8 mouse cellular contexts compared by ENCODE assay signal in the genomic region with DNA sequence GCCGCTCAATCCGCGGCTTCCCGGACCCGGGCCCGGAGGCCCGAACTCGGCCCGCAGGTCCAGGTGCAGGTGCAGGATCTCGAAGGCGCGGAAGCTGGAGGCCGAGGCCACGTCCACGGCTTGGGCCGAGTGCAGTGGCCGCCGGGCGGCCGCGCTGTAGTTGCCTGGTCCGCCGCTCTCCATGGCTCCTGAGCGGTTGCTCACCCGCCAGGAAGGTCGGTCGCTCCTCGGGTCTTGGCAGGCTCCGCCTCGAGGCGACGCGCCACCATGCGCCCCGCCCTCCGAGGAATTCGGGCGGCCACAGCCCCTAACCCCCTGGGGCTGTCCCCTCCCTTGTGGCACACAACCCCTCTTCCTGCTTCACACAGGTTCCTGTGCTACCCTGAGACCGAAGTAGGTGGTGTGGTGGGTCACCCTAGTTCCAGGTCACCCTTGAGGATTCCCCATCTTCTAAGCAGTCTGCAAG. TPM values are rescaled to one million over a fixed set of nuclear protein-coding genes. Genes with fewer than 3 reads are reported as not detected.
DNase-seq lines count a peak whose midpoint lies in the region; ATAC-seq and TF ChIP-seq lines count a peak whose summit lies in the region.

A gene (minus strand): TSS at position 259 of the 466 bp plus-strand sequence.

- H3K4me3 ChIP-seq in ES-Bruce4 (ENCODE audit: low read depth, low read length), result peak within 1 kb of the TSS; percentile 96
- peak within 1 kb of the TSS; percentile 60 for H3K4me3 ChIP-seq in forebrain, embryonic 12.5 days (replicated peaks)
- H3K4me3 ChIP-seq in heart, embryonic 16.5 days (ENCODE audit: low read length), result peak within 1 kb of the TSS; percentile 96
- H3K4me3 ChIP-seq in liver, embryonic 14.5 days (ENCODE audit: insufficient read depth in 1 of 2, low read depth in 2 of 2, low read length in 2 of 2), result peak within 1 kb of the TSS; percentile 63 to 70
- peak within 1 kb of the TSS; percentile 62 for H3K4me3 ChIP-seq in neural tube, embryonic 11.5 days (ENCODE audit: low read depth, low read length)
- peak within 1 kb of the TSS; percentile 95 for H3K4me3 ChIP-seq in stomach, embryonic 16.5 days (replicated peaks; ENCODE audit: low read length)

- H3K4me1 ChIP-seq in ES-Bruce4 (ENCODE audit: control insufficient read depth, insufficient read depth, low read length), result peaks cover 2% of the 10 kb centered on the region
- peaks cover 15% of the 10 kb centered on the region for H3K4me1 ChIP-seq in forebrain, embryonic 12.5 days
- H3K4me1 ChIP-seq in heart, embryonic 16.5 days (ENCODE audit: control insufficient read depth, insufficient read depth, low read length), result peaks cover 12% of the 10 kb centered on the region
- H3K4me1 ChIP-seq in liver, embryonic 14.5 days (replicated peaks; ENCODE audit: control insufficient read depth in 2 of 2, insufficient read depth in 2 of 2, low read length in 1 of 2), result peaks cover 0 to 5% of the 10 kb centered on the region in 2 experiments; a peak in 2 of 4 replicates
- H3K4me1 ChIP-seq in neural tube, embryonic 11.5 days (ENCODE audit: control insufficient read depth, insufficient read depth, low read length), result no peaks in the 10 kb centered on the region
- H3K4me1 ChIP-seq in stomach, embryonic 16.5 days (ENCODE audit: control insufficient read depth, insufficient read depth, low read length), result peaks cover 10% of the 10 kb centered on the region

- WGBS in forebrain, embryonic 12.5 days, result 1% methylated on average over 39 of the region's 39 CpGs
- WGBS in heart, embryonic 16.5 days, result under 1% methylated on average over 39 of the region's 39 CpGs
- 1% methylated on average over 35 of the region's 39 CpGs for WGBS in liver, embryonic 14.5 days (ENCODE audit: insufficient replicate concordance)
- WGBS in neural tube, embryonic 11.5 days, result 0% methylated on average over 37 of the region's 39 CpGs
- WGBS in stomach, embryonic 16.5 days, result under 1% methylated on average over 39 of the region's 39 CpGs

- no peaks in the 10 kb centered on the region for H3K27me3 ChIP-seq in ES-Bruce4 (ENCODE audit: control insufficient read depth, insufficient read depth, low read length, poor library complexity, severe bottlenecking)
- no peaks in the 10 kb centered on the region for H3K27me3 ChIP-seq in forebrain, embryonic 12.5 days
- no peaks in the 10 kb centered on the region for H3K27me3 ChIP-seq in heart, embryonic 16.5 days (ENCODE audit: control insufficient read depth, insufficient read depth, low read length)
- no peaks in the 10 kb centered on the region for H3K27me3 ChIP-seq in liver, embryonic 14.5 days (ENCODE audit: control insufficient read depth, insufficient read depth, low read length)
- no peaks in the 10 kb centered on the region for H3K27me3 ChIP-seq in neural tube, embryonic 11.5 days (ENCODE audit: control insufficient read depth, insufficient read depth, low read length)
- no peaks in the 10 kb centered on the region for H3K27me3 ChIP-seq in stomach, embryonic 16.5 days (ENCODE audit: control insufficient read depth, insufficient read depth, low read length)

- peak; percentile 36 for DNase-seq in c-Kit-positive CD71-positive TER-119-positive erythroid progenitor cells, embryonic 14.5 days (ENCODE audit: low spot score)
- DNase-seq in kidney, postnatal 36 days, result peak; percentile 63 to 85
- no peak for DNase-seq in liver, embryonic 14.5 days (ENCODE audit: low read depth in 3 of 3, low spot score in 3 of 3)
- DNase-seq in neural tube, embryonic 11.5 days (ENCODE audit: low spot score), result peak; percentile 81

- no peak for TF ChIP-seq CTCF in ES-Bruce4 (IDR thresholded peaks at IDR 0.05; ENCODE audit: low read depth, low read length)
- no peak for TF ChIP-seq CTCF in liver, embryonic 14.5 days (IDR thresholded peaks at IDR 0.05; ENCODE audit: low read depth)

- TF ChIP-seq EP300 in ES-Bruce4 (IDR thresholded peaks at IDR 0.05; ENCODE audit: insufficient read depth, low read depth, low read length), result no peak
- no peak for TF ChIP-seq EP300 in liver, embryonic 14.5 days (IDR thresholded peaks at IDR 0.05; ENCODE audit: low read depth)

- no peaks in the 10 kb centered on the region for H3K9me3 ChIP-seq in ES-Bruce4 (replicated peaks; ENCODE audit: control insufficient read depth, insufficient read depth, low read length, poor library complexity, severe bottlenecking)
- no peaks in the 10 kb centered on the region for H3K9me3 ChIP-seq in forebrain, embryonic 12.5 days
- no peaks in the 10 kb centered on the region for H3K9me3 ChIP-seq in heart, embryonic 16.5 days (replicated peaks; ENCODE audit: control insufficient read depth, low read length)
- no peaks in the 10 kb centered on the region for H3K9me3 ChIP-seq in liver, embryonic 14.5 days (ENCODE audit: control insufficient read depth, low read length)
- no peaks in the 10 kb centered on the region for H3K9me3 ChIP-seq in neural tube, embryonic 11.5 days (ENCODE audit: control insufficient read depth, low read length)
- no peaks in the 10 kb centered on the region for H3K9me3 ChIP-seq in stomach, embryonic 16.5 days (replicated peaks; ENCODE audit: control insufficient read depth, low read length)

- no peaks in the 10 kb centered on the region for H3K36me3 ChIP-seq in ES-Bruce4 (ENCODE audit: control insufficient read depth, insufficient read depth, low read length, poor library complexity, severe bottlenecking)
- H3K36me3 ChIP-seq in forebrain, embryonic 12.5 days (replicated peaks), result peaks cover 9% of the 10 kb centered on the region; the same call in 1 of the 2 replicates
- no peaks in the 10 kb centered on the region for H3K36me3 ChIP-seq in heart, embryonic 16.5 days (ENCODE audit: control insufficient read depth, insufficient read depth)
- no peaks in the 10 kb centered on the region for H3K36me3 ChIP-seq in liver, embryonic 14.5 days (replicated peaks; ENCODE audit: control insufficient read depth, insufficient read depth, low read depth)
- H3K36me3 ChIP-seq in neural tube, embryonic 11.5 days (ENCODE audit: control insufficient read depth, insufficient read depth, low read length), result no peaks in the 10 kb centered on the region
- no peaks in the 10 kb centered on the region for H3K36me3 ChIP-seq in stomach, embryonic 16.5 days (ENCODE audit: control insufficient read depth, insufficient read depth, low read length)

- H3K4me2 ChIP-seq in forebrain, embryonic 12.5 days, result peak within 1 kb of the TSS; percentile 76
- peak within 1 kb of the TSS; percentile 93 for H3K4me2 ChIP-seq in heart, embryonic 16.5 days (ENCODE audit: low read depth, low read length)
- peak within 1 kb of the TSS; percentile 86 for H3K4me2 ChIP-seq in liver, embryonic 14.5 days (ENCODE audit: low read depth)
- peak within 1 kb of the TSS; percentile 75 for H3K4me2 ChIP-seq in neural tube, embryonic 11.5 days (ENCODE audit: low read depth)
- peak within 1 kb of the TSS; percentile 67 for H3K4me2 ChIP-seq in stomach, embryonic 16.5 days (ENCODE audit: low read depth, low read length)

- H3K9ac ChIP-seq in ES-Bruce4 (ENCODE audit: low read depth, poor library complexity, severe bottlenecking), result peak within 1 kb of the TSS; percentile 91
- H3K9ac ChIP-seq in forebrain, embryonic 12.5 days, result peak within 1 kb of the TSS; percentile 77
- H3K9ac ChIP-seq in heart, embryonic 16.5 days (ENCODE audit: low read length), result peak within 1 kb of the TSS; percentile 98
- H3K9ac ChIP-seq in liver, embryonic 14.5 days (replicated peaks), result peak within 1 kb of the TSS; percentile 40
- H3K9ac ChIP-seq in neural tube, embryonic 11.5 days (ENCODE audit: low read length), result peak within 1 kb of the TSS; percentile 85
- H3K9ac ChIP-seq in stomach, embryonic 16.5 days (ENCODE audit: low read length), result peak within 1 kb of the TSS; percentile 98

- ATAC-seq in forebrain, embryonic 12.5 days (ENCODE audit: low FRiP score), result peak; percentile 94
- ATAC-seq in heart, embryonic 16.5 days (replicated peaks; ENCODE audit: extremely low read depth, insufficient read depth, low FRiP score), result peak; percentile 84
- ATAC-seq in liver, embryonic 14.5 days (ENCODE audit: insufficient read depth), result peak; percentile 76
- ATAC-seq in neural tube, embryonic 11.5 days (ENCODE audit: insufficient read depth, low FRiP score, low TSS enrichment), result peak; percentile 90
- ATAC-seq in stomach, embryonic 16.5 days (ENCODE audit: insufficient read depth, low FRiP score), result peak; percentile 86

- no peak within 1 kb of the TSS for H3K27ac ChIP-seq in ES-Bruce4 (ENCODE audit: insufficient read depth, low read length)
- peak within 1 kb of the TSS; percentile 83 for H3K27ac ChIP-seq in forebrain, embryonic 12.5 days
- H3K27ac ChIP-seq in heart, embryonic 16.5 days (ENCODE audit: low read length), result peak within 1 kb of the TSS; percentile 93
- peak within 1 kb of the TSS; percentile 8 for H3K27ac ChIP-seq in liver, embryonic 14.5 days
- H3K27ac ChIP-seq in neural tube, embryonic 11.5 days (ENCODE audit: low read depth, low read length), result peak within 1 kb of the TSS; percentile 72
- peak within 1 kb of the TSS; percentile 96 for H3K27ac ChIP-seq in stomach, embryonic 16.5 days (ENCODE audit: low read length)

- peak; percentile 53 for TF ChIP-seq POLR2A in ES-Bruce4 (IDR thresholded peaks at IDR 0.05; ENCODE audit: insufficient read depth, low read length)

RNA-seq across cellular contexts. Expression of the gene that starts here (rescaled TPM):
- polyA plus RNA-seq in ES-Bruce4 (2011; ENCODE audit: insufficient read depth, insufficient read length, low read depth, missing spikeins), result 44.5 and 47.3 TPM in 2 replicates
- polyA plus RNA-seq in forebrain, embryonic 12.5 days (2016; fragmentation: Nextera tagmentation; extraction: Ambion mirVana), result 93.0 and 97.7 TPM in 2 replicates
- polyA plus RNA-seq in heart, embryonic 16.5 days (2015; fragmentation: Nextera tagmentation; extraction: Ambion mirVana), result 54.6 and 57.1 TPM in 2 replicates
- polyA plus RNA-seq in liver, embryonic 14.5 days (2012; rRNA removed), result 7.3 and 8.4 TPM in 2 replicates
- 23.0 and 24.2 TPM in 2 replicates for polyA plus RNA-seq in liver, embryonic 14.5 days (2014; fragmentation: Nextera tagmentation; extraction: Ambion mirVana)
- 106 and 112 TPM in 2 replicates for polyA plus RNA-seq in neural tube, embryonic 11.5 days (2014; fragmentation: Nextera tagmentation; extraction: Ambion mirVana)
- 129 and 131 TPM in 2 replicates for polyA plus RNA-seq in stomach, embryonic 16.5 days (2015; fragmentation: Nextera tagmentation; extraction: Ambion mirVana)

Comparison
In these comparisons a context has a peak if more than half of its experiments do, and no peak if none do; other contexts are left out.
1. H3K9ac ChIP-seq: peak in every context shown above with its lines; median percentile 98 in heart, embryonic 16.5 days; 98 in stomach, embryonic 16.5 days; 91 in ES-Bruce4; 85 in neural tube, embryonic 11.5 days; 77 in forebrain, embryonic 12.5 days; 40 in liver, embryonic 14.5 days.
2. DNase-seq: peak in c-Kit-positive CD71-positive TER-119-positive erythroid progenitor cells, embryonic 14.5 days (single experiment), kidney, postnatal 36 days (2 of 2) and neural tube, embryonic 11.5 days (single experiment); none in liver, embryonic 14.5 days (0 of 3).
3. Peak in every context shown above with its lines, with median percentiles within 50 percentile points of each other: H3K4me3 ChIP-seq, ATAC-seq and H3K4me2 ChIP-seq.